Mouse (Mus musculus) C2C12 (cell line): ENCODE data around the gene Igfbp7. TPM values are rescaled to one million over a fixed set of nuclear protein-coding genes. Genes with fewer than 3 reads are reported as not detected.

Experiments used
- H3K27me3 ChIP-seq: one replicate; pipeline ENCODE4 v1.6.1; 2011; ENCODE audit not compliant: control insufficient read depth, insufficient read depth, insufficient read length
- H3K36me3 ChIP-seq: one replicate; pipeline ENCODE4 v1.6.1; 2011; ENCODE audit not compliant: control insufficient read depth, insufficient read depth
- H3K4me3 ChIP-seq: one replicate; pipeline ENCODE4 v1.5.1; 2011; ENCODE audit warnings: mild to moderate bottlenecking, control low read depth; ENCODE audit not compliant: poor library complexity, insufficient read depth, severe bottlenecking
- H3K79me2 ChIP-seq: one replicate; pipeline ENCODE4 v1.6.1; 2011; ENCODE audit not compliant: control insufficient read depth, insufficient read depth
- H3K79me3 ChIP-seq: one replicate; pipeline ENCODE4 v1.6.1; 2011; ENCODE audit warnings: low read depth, control low read depth
- H3ac ChIP-seq: one replicate; pipeline ENCODE3; 2011; ENCODE audit warnings: low read depth; ENCODE audit not compliant: control insufficient read depth, insufficient read length
- CEBPB ChIP-seq: IDR thresholded peaks from one replicate; pipeline ENCODE4 v1.6.1; 2011; ENCODE audit warnings: low read depth, mild to moderate bottlenecking, control low read depth, moderate library complexity
- CTCF ChIP-seq: IDR thresholded peaks from one replicate; pipeline ENCODE4 v1.5.1; 2011; ENCODE audit not compliant: control insufficient read depth, insufficient read depth, insufficient read length
- FOSL1 ChIP-seq: IDR thresholded peaks from one replicate; pipeline ENCODE4 v1.8.0; 2011; ENCODE audit warnings: mild to moderate bottlenecking, low read length; ENCODE audit not compliant: poor library complexity, insufficient read depth, severe bottlenecking
- MAX ChIP-seq: IDR thresholded peaks from one replicate; pipeline ENCODE4 v1.6.1; 2011; ENCODE audit warnings: mild to moderate bottlenecking, control low read depth
- MYOD1 ChIP-seq: IDR thresholded peaks from one replicate; pipeline ENCODE4 v1.6.1; 2011; ENCODE audit warnings: low read depth; ENCODE audit not compliant: control insufficient read depth, insufficient read length
- MYOG ChIP-seq: IDR thresholded peaks from one replicate; pipeline ENCODE4 v1.6.1; 2011; ENCODE audit not compliant: control insufficient read depth, insufficient read length; ENCODE audit errors: extremely low read depth
- USF1 ChIP-seq: IDR thresholded peaks from one replicate; pipeline ENCODE4 v1.6.1; 2011; ENCODE audit warnings: low read depth, mild to moderate bottlenecking, control low read depth, moderate library complexity
- polyA plus RNA-seq: library from polyadenylated mRNA; unstranded; fragments of >200 nt; fragmentation: generic; extraction: Trizol; gene quantifications from one replicate; pipeline ENCODE4 v1.2.1, GENCODE M21; 2012; ENCODE audit warnings: missing spikeins

Igfbp7 gene
- polyA plus RNA-seq, 1 experiment, result 402 TPM

- H3K79me3 ChIP-seq, result peaks cover 15% of the 10 kb centered on the region
Measured at GRCm38 (mm10) chr5:77393094-77393619, 14.7 kb downstream of the Igfbp7 start.

DNA sequence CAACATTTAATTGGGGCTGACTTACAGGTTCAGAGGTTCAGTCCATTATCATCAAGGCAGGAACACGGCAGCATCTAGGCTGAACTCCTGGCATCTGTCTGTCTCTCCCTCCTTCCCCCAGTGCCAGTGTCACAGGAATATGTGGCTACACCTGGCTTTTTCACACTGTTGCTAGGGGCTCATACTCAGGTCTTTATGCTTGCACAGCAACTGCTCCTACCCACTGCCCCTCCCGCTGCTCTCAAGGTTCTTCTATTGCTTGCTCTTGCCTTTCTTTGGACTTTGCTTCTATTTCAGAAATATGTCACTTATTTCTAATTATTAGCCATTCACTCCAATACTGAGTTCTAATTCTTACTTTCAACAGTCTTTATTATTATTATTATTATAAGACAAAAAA is 17.6 kb downstream of the Igfbp7 start:
- Histone ChIP-seq H3K4me3 (no peak overlapping the region), H3K27me3 (no peaks in the 10 kb centered on the region), H3K79me3 (peaks cover 17% of the 10 kb centered on the region), H3K36me3 (peaks cover 24% of the 10 kb centered on the region), H3ac (no peak overlapping the region), H3K79me2 (peaks cover 43% of the 10 kb centered on the region)
- TF ChIP-seq CEBPB (no peak), MYOG (no peak), FOSL1 (no peak), CTCF (no peak)

More at GRCm38 (mm10) chr5:77393094-77393619, 14.7 kb downstream of the Igfbp7 start:
- H3K36me3 ChIP-seq, result peaks cover 36% of the 10 kb centered on the region
- no peaks in the 10 kb centered on the region for H3K27me3 ChIP-seq
- TF ChIP-seq MYOD1 (no peak), MAX (no peak), FOSL1 (no peak), USF1 (no peak), MYOG (no peak), CEBPB (no peak), CTCF (no peak)
- no peak overlapping the region for H3K4me3 ChIP-seq
- no peak overlapping the region for H3ac ChIP-seq
- peaks cover 54% of the 10 kb centered on the region for H3K79me2 ChIP-seq

DNA sequence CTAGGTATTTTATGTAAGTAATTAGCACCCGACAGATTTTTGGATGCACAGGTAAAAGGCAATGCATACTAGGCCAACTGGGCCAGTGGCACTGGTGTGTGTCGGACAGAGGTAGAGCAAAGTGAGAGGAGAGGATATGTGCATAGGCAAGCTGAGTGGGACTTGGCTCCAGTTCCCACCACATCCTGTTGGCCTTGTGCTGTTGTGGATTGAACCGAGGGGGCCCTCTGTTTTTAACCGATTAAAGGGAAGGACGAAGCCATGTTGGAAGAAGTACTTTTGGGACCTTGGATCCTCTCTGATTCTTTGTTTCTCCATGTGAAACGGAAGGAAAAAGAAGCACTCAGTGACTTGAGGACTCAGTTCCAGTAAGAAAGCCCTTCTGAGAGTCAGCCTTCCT is 19.5 kb downstream of the Igfbp7 start:
- TF ChIP-seq CEBPB (no peak), MYOD1 (no peak), FOSL1 (no peak), CTCF (no peak), MAX (no peak), MYOG (no peak), USF1 (no peak)
- Histone ChIP-seq H3K4me3 (no peak overlapping the region), H3ac (no peak overlapping the region), H3K79me3 (peaks cover 17% of the 10 kb centered on the region), H3K27me3 (no peaks in the 10 kb centered on the region), H3K79me2 (peaks cover 51% of the 10 kb centered on the region), H3K36me3 (peaks cover 19% of the 10 kb centered on the region)

GRCm38 (mm10) chr5:77387414-77387704 is 20.5 kb downstream of the Igfbp7 start:
- peaks cover 10% of the 10 kb centered on the region for H3K36me3 ChIP-seq
- H3ac ChIP-seq, result no peak overlapping the region
- no peaks in the 10 kb centered on the region for H3K27me3 ChIP-seq
- no peak for TF ChIP-seq CEBPB
- TF ChIP-seq USF1, result no peak
- TF ChIP-seq MAX, result no peak
- no peak for TF ChIP-seq FOSL1
- TF ChIP-seq MYOD1, result no peak
- no peak for TF ChIP-seq MYOG
- no peak for TF ChIP-seq CTCF
- H3K79me3 ChIP-seq, result peaks cover 16% of the 10 kb centered on the region
- no peak overlapping the region for H3K4me3 ChIP-seq
- H3K79me2 ChIP-seq, result peaks cover 59% of the 10 kb centered on the region

GRCm38 (mm10) chr5:77386596-77387413 is 21.0 kb downstream of the Igfbp7 start:
- TF ChIP-seq FOSL1 (no peak), USF1 (no peak), CEBPB (no peak), CTCF (no peak), MYOD1 (no peak), MAX (no peak), MYOG (no peak)

DNA sequence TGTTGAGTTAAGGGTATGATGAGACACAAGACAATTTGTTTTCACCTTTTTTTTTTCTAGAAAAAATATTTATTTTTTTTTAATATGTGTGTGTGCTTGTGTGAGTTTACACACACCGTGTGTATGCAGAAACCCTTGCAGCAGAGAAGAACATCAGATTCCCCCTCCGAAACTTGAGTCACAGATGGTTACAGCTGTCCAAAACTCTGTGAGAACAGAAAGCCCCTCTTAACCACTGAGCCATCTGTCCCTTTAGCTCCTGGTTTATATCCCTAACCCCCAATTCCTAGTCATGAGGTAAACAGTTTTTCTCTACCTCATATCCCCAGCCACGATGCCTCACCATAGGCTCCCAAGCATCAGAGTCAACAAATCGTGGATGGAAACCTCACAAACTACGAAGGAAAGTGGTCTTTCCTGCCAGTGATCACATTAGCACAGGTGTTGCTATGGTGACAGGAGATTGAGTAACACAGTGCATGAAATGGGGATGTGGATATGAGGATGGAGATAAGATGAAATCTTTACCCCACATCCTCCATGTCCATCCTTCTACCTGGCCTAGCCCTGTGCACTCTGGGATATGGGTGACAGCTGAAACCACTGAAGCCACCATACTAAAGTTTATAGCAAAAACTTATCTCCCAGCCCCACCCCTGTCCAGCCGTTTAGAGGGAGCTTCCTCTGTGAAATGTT is 21.8 kb downstream of the Igfbp7 start:
- H3K4me3 ChIP-seq, result no peak overlapping the region
- TF ChIP-seq CEBPB (peak; percentile 12), FOSL1 (no peak)
- peaks cover 25% of the 10 kb centered on the region for H3K79me3 ChIP-seq
- H3K79me2 ChIP-seq, result peaks cover 65% of the 10 kb centered on the region
- no peaks in the 10 kb centered on the region for H3K27me3 ChIP-seq
- peaks cover 2% of the 10 kb centered on the region for H3K36me3 ChIP-seq
- H3ac ChIP-seq, result no peak overlapping the region

More at GRCm38 (mm10) chr5:77386596-77387413, 21.0 kb downstream of the Igfbp7 start:
- no peak overlapping the region for H3ac ChIP-seq
- H3K27me3 ChIP-seq, result no peaks in the 10 kb centered on the region
- peaks cover 20% of the 10 kb centered on the region for H3K79me3 ChIP-seq
- H3K4me3 ChIP-seq, result no peak overlapping the region
- H3K36me3 ChIP-seq, result peaks cover 10% of the 10 kb centered on the region
- peaks cover 65% of the 10 kb centered on the region for H3K79me2 ChIP-seq
